Mouse (Mus musculus) lung, postnatal 0 days (tissue): Measurements from ENCODE around the gene Ythdc1.

Source experiments
- CTCF ChIP-seq: IDR thresholded peaks from 2 replicates; pipeline ENCODE4 v1.5.1; 2016; ENCODE audit warnings: antibody characterized with exemption, mild to moderate bottlenecking
- EP300 ChIP-seq: IDR thresholded peaks from 2 replicates; pipeline ENCODE4 v1.6.1; 2016; ENCODE audit warnings: antibody characterized with exemption, mild to moderate bottlenecking, control low read depth

- TF ChIP-seq EP300 = no peak
- TF ChIP-seq CTCF = no peak
Measured at GRCm38 (mm10) chr5:86776941-86777340, 27.1 kb upstream of the Ythdc1 start.
